Mouse (Mus musculus) urinary bladder, adult 2 months (tissue): Measurements from ENCODE around the gene Hist1h3g. TPM values are rescaled to one million over a fixed set of nuclear protein-coding genes. Genes with fewer than 3 reads are reported as not detected.
"Not testable (repeated sequence)": the region's sequence is repeated elsewhere in the genome, so short reads cannot be mapped to it uniquely, and the experiment has no call there.

Experiments
- DNase-seq: peaks from one replicate; pipeline ENCODE4 v3.0.0; 2022; ENCODE audit warnings: low spot score
- polyA plus RNA-seq: library from polyadenylated mRNA; depleted of rRNA; stranded (reverse); fragments of >200 nt; gene quantifications from 2 replicates; pipeline ENCODE4 v1.2.3, GENCODE M21; 2012

Hist1h3g gene
- polyA plus RNA-seq, 1 experiment: 0.40 TPM

DNA sequence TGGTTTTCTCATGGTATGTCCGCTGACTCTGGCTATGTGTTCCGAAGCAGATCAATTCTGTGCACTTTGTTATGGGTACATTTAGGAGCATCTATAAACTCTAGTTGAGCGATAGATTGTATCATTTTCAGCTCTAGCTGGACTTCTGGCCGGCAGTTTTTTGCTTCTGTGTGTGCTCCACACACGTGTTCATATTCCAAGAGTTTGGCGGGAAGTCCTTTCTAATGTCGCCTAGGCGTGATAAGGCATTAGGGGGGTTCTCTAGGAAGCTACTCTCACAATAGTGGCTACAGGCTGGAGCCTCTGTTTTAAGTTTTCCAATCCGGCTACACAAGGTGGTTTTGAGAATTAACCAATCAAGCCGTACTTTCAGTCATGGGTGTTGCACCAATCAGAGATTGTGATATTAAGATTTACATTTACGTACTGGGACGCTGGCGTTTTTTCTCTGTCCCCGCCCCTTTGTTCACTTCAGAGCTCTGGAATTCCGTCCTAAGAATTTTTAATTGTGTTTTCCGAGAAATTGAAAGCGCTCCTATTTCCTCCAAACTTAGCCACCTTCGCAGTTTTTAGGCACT is 20.7 kb downstream of the Hist1h3g start:
- DNase-seq: peak; percentile 30

- no peak for DNase-seq
These were observed 21.7 kb downstream of the Hist1h3g start for GRCm38 (mm10) chr13:23556906-23557305.

DNA sequence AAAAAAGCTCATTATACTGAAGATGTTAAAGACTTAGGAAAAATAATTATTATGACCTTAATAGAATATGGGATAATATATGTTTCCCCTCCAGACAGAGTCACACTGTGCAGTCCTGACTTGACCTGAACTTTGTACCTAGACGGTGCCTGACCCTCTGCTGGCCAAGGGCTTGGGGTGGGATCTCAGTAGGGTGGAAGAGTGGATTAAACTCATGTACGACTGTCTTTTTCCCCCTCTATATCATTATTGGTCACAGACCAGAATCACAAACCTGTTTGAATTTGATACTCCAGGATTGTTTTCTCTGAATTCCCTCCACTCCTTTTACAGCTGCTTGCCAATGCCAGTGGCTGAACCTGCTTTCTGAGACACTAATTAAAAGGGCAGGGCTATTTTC is 25.5 kb downstream of the Hist1h3g start:
- DNase-seq: not testable (repeated sequence)

- not testable (repeated sequence) for DNase-seq
These were observed 26.3 kb downstream of the Hist1h3g start for GRCm38 (mm10) chr13:23561531-23561882.

DNA sequence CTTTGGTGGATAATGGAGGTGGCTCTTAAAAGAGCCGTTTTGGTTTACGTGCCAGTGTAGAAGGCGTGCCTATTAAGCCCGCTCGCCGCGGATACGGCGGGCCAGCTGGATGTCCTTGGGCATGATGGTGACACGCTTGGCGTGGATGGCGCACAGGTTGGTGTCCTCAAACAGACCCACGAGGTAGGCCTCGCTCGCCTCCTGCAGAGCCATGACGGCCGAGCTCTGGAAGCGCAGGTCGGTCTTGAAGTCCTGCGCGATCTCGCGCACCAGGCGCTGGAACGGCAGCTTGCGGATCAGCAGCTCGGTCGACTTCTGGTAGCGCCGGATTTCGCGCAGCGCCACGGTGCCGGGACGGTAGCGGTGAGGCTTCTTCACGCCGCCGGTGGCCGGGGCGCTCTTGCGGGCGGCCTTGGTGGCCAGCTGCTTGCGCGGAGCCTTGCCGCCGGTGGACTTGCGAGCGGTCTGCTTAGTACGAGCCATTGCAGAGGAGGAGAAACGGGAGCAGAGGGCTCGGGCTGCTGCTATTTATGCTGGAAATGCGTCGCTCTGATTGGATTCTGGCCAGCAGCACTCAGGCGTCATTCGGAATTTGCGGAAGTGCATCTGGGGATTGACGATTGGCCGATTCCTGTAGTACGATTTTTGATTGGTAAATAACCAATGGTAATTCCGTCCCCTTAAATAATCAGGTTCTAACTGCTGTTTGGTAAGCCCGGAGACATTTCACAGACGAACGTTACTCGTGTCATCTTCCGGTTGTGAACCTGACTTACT is 26.8 kb downstream of the Hist1h3g start, which contains the start of gene Hist1h3e:
Gene Hist1h3e (minus strand): TSS at position 487 of the 777 bp plus-strand sequence.
- peak; percentile 90 for DNase-seq

DNA sequence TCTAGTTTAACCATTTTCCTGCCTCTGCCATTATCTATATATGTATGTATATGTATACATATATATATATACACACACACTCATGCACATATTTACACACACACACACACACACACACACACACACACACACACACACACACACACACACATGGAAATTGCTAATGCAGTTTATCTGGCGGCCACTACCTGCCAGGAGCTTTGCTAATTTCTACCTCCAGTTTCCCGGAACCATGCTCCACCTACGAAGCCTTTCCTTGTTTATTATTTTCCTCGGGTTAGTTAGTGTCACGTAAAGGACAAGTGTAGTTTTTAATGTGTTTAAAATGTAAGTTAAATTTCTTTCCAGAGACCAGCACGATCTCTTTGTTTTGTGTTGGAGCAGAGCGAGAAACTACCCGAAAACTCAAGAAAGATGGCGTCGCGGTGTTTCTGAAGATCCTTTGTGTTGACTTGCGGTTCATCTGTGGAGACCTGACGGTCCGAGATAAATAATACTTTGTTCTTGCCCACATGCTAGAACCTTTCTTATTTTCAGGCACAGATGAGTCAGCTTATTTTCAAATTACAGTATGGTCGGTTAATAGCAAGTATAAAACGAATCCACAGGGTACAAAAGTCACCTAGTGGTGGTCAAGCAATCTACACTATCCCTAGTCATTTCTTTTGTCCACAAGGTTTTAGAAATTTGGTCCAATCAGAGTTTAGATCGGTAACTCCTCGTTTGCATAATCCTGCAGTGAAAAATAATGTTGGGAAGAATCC is 27.7 kb downstream of the Hist1h3g start:
- DNase-seq: no peak

GRCm38 (mm10) chr13:23564482-23564881 is 29.3 kb downstream of the Hist1h3g start:
- DNase-seq: no peak

GRCm38 (mm10) chr13:23570261-23571021 is 35.2 kb downstream of the Hist1h3g start:
- not testable (repeated sequence) for DNase-seq

DNA sequence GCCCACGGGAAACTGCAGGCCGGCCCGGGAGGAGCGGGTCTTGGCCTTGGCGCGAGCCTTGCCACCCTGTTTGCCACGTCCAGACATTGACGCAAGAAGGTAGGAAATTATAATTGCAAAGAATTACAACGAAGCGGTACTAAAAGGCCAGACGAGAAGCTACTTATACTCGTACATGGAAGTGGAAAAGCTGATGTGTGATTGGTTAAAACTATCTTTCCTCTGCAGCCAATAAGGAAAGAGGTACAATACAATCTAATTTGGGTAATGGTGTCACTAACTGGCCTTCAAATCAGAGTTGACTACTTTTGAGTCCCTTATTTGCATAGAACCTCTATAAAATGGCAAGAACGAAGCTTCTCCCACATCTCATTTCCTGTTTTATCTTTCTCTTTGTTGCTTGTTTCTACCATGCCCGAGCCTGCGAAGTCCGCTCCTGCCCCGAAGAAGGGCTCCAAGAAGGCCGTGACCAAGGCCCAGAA is 35.8 kb downstream of the Hist1h3g start, which contains the start of the genes Hist1h2ae and Hist1h2bg:
Gene Hist1h2ae (minus strand): TSS at position 199 of the 482 bp plus-strand sequence.
Gene Hist1h2bg (plus strand): TSS at position 375 of the 482 bp plus-strand sequence.
- DNase-seq: peak; percentile 61

GRCm38 (mm10) chr13:23571504-23572217 is 36.4 kb downstream of the Hist1h3g start:
- not testable (repeated sequence) for DNase-seq

DNA sequence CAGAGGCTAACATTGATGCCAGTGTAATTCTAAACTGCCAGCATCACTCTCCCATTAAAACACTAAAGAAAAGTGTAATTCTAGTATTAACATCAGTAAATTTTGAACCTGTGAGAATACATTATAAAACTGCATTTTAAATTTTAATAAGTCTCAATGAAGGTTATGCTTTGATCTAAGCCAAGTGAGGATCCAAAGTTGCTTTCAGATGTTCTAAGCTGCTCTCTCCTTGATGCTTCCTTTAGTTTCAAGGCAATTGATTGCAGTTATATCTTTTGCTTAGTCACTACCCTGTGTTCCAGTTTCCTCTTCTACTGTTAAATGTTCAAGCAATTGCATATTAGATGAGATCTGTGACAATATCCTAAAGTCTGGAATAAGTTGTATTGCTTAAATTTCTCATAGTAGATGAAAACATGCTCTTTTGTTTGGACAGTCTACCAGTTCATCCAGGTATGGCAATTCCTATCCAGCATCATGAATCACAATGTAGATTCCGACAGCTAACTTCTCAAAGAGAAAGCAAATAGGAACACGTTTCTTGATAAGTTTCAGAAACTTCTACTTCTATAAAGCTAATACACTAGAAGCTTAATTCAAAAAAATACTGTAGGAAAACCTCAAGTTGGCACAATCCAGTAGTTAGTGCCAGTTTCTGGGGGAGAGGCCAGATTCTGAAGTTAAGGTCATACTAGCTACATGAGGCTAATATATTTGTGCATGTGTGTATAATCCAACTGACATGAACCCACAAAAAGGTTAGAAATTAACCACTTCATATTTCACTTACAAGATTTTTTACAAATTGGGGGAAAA is 37.2 kb downstream of the Hist1h3g start:
- no peak for DNase-seq

- not testable (repeated sequence) for DNase-seq
These were observed 38.0 kb downstream of the Hist1h3g start for GRCm38 (mm10) chr13:23573034-23573897.

DNA sequence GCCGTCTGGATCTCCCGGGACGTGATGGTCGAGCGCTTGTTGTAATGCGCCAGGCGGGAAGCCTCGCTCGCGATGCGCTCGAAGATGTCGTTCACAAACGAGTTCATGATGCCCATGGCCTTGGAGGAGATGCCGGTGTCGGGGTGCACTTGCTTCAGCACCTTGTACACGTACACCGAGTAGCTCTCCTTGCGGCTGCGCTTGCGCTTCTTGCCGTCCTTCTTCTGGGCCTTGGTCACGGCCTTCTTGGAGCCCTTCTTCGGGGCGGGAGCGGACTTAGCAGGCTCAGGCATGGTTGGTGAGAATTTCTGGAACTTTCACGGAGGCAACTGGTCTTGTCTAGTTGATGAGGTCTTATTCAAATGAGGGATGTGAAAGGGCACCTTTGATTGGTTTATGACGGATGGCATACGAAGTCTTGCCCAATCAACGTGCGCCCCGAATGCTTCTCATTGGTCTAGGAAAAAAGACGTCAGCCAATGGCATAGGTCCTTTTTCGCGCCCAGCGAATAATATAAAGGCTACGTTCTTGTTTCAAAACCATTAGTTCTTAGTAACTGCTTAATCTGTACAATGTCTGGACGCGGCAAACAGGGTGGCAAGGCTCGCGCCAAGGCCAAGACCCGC is 38.8 kb downstream of the Hist1h3g start, which contains the start of the genes Hist1h2bf and Hist1h2ad:
Gene Hist1h2bf (minus strand): TSS at position 299 of the 627 bp plus-strand sequence.
Gene Hist1h2ad (plus strand): TSS at position 484 of the 627 bp plus-strand sequence.
- not testable (repeated sequence) for DNase-seq

DNA sequence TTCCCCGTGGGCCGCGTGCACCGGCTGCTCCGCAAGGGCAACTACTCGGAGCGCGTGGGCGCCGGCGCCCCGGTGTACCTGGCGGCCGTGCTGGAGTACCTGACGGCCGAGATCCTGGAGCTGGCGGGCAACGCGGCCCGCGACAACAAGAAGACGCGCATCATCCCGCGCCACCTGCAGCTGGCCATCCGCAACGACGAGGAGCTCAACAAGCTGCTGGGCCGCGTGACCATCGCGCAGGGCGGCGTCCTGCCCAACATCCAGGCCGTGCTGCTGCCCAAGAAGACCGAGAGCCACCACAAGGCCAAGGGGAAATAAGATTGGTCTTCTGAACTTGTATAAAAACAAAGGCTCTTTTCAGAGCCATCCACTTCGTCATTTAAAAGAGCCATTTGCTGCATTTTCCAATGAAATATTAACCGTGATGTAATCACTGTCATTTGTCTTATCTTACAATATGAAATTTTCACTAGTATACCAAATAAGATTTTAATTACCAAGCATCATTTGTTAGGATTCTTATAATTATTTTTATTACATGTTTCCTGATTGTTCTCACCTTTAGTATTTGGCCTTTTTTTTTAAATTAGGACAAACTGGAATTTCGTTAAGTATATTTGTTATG is 39.4 kb downstream of the Hist1h3g start:
- DNase-seq: not testable (repeated sequence)

- DNase-seq: no peak
These were observed 40.1 kb downstream of the Hist1h3g start, which contains the start of gene Hist1h3d for GRCm38 (mm10) chr13:23575271-23575851. Gene Hist1h3d, plus strand, starts transcription at chr13:23575763.

GRCm38 (mm10) chr13:23575864-23576313 is 40.7 kb downstream of the Hist1h3g start:
- DNase-seq: not testable (repeated sequence)

DNA sequence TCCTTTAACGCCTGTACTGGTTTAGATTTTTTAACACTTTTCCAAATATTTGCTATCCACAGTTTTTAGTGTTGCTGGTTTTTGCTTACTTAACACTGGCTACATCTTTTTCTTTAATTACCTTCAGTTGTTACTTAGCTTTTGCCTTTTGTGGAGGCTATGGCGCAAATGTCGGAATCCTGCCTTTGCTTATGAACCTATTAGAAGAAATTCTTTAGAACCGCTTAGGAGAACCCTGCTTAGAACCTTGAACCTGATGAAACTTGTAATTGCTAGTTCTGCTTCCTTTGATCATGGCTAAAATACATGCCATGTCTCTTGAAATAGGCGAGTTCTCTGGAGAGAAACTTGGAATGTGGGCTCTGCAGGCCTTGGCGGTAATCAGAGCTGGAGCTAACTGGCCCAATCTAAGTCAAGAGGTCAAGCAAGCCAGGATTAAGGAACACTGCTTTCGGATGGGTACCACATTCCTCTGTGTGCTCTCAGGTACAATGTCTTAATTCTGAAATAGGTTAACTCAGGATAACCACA is 41.2 kb downstream of the Hist1h3g start:
- no peak for DNase-seq
